Mouse (Mus musculus): ENCODE measurements at regions not wholly inside any gene's neighbourhood (a gene's known extent, or its start where the extent isn't known, plus 50 kb on each side); places are given as distances from the start of the nearest gene placed in this dataset.
"Not testable (repeated sequence)": the region's sequence is repeated elsewhere in the genome, so short reads cannot be mapped to it uniquely, and the experiment has no call there.

DNA sequence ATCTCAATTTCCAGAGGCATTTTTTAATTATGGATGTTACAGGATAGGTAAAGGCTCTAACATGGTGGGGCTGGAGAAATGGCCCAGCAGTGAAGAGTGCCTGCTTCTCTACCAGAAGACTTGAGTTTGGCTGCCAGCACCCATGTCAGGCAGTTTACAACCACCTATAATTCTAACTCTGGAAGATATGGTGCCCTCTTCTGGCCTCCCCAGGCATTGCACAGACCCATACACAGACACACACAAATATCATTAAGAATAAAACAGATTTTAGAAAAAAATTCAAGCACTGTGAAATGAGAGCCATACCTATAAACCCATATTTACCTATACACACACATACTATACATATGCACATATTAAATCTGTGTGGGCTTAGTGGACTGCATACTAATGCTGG, 113.9 kb upstream of the Creb1 start:
- Histone ChIP-seq H3K27ac (ENCODE audit: low read length) (no peak overlapping the region), H3K9me3 (ENCODE audit: control insufficient read depth, low read length) (no peaks in the 10 kb centered on the region), H3K27me3 (replicated peaks; ENCODE audit: control insufficient read depth, insufficient read depth, low read length) (no peaks in the 10 kb centered on the region), H3K9ac (ENCODE audit: low read depth, low read length) (no peak overlapping the region), H3K4me3 (ENCODE audit: low read length) (no peak overlapping the region), H3K36me3 (ENCODE audit: control insufficient read depth, insufficient read depth, low read length) (no peaks in the 10 kb centered on the region), H3K4me2 (ENCODE audit: low read depth, low read length) (no peak overlapping the region), H3K4me1 (ENCODE audit: control insufficient read depth, insufficient read depth, low read length) (no peaks in the 10 kb centered on the region)
- ATAC-seq = no peak

- Histone ChIP-seq H3K4me3 (ENCODE audit: low read length) (no peak overlapping the region), H3K9me3 (ENCODE audit: control insufficient read depth, low read length) (no peaks in the 10 kb centered on the region), H3K4me2 (ENCODE audit: low read depth, low read length) (no peak overlapping the region), H3K4me1 (ENCODE audit: control insufficient read depth, insufficient read depth, low read length) (no peaks in the 10 kb centered on the region), H3K27ac (ENCODE audit: low read length) (no peak overlapping the region), H3K36me3 (ENCODE audit: control insufficient read depth, insufficient read depth, low read length) (no peaks in the 10 kb centered on the region), H3K9ac (ENCODE audit: low read depth, low read length) (no peak overlapping the region), H3K27me3 (replicated peaks; ENCODE audit: control insufficient read depth, insufficient read depth, low read length) (no peaks in the 10 kb centered on the region)
- ATAC-seq = no peak
- WGBS = 87% methylated on average over 7 of the region's 7 CpGs
Measured at GRCm38 (mm10) chr1:64415906-64416305, 116.5 kb upstream of the Creb1 start.

DNA sequence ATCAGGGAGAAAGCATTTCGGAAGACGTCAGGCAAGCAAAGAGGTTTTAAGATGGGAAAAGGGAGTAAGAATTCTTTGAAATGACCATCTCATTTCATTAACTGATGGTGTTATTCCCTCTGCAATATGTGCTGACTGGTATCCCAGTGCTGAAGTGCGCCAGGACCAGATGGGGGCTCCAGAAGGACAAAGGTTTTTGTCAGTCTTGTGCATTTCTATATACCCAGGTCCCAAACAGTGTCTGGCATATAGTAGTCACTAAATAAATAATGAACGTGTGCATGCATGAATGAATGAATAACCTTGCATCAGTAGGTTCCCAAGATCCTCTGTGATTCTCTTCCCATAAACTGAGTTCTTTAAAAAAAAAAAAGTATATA, 119.3 kb upstream of the Creb1 start:
- ATAC-seq = no peak

DNA sequence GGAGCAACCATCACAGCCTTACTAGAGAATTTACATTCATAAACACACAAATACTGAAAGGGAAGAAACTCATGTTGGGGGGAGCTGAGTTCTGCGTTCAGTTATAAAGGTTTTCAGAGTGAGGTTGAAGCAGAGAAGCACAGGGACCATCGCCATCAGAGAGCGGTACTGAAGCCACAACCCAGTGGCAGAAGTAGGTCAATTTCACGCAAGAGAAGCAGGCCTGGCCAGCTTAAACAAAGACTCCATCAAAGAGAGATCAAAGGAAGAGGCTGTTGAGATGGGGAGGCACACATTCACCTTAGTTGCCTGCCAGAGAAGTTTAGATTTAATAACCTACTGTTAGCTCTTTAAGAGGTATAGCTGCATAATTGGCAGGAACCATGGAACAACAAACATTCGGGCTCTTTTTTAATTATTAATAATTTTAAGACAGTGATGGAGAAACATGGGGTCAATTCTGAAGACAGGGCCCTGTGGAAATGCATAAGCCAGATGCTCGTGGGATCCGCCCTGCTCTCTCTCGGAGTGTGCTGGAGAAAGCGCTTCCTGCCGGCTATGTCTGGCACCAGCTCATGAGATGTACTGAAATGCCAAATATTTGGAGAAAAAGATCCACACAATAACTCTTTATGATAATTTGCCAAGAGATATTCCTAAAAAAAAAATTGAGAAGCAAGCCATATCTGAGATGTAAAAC, 119.8 kb upstream of the Creb1 start:
- WGBS = 65% methylated on average over 10 of the region's 10 CpGs
- H3K9ac ChIP-seq (ENCODE audit: low read depth, low read length) = no peak overlapping the region
- H3K27me3 ChIP-seq (replicated peaks; ENCODE audit: control insufficient read depth, insufficient read depth, low read length) = no peaks in the 10 kb centered on the region
- no peak overlapping the region for H3K4me3 ChIP-seq (ENCODE audit: low read length)
- ATAC-seq = no peak
- no peaks in the 10 kb centered on the region for H3K4me1 ChIP-seq (ENCODE audit: control insufficient read depth, insufficient read depth, low read length)
- no peak overlapping the region for H3K27ac ChIP-seq (ENCODE audit: low read length)
- no peaks in the 10 kb centered on the region for H3K36me3 ChIP-seq (ENCODE audit: control insufficient read depth, insufficient read depth, low read length)
- no peak overlapping the region for H3K4me2 ChIP-seq (ENCODE audit: low read depth, low read length)
- no peaks in the 10 kb centered on the region for H3K9me3 ChIP-seq (ENCODE audit: control insufficient read depth, low read length)

More for the DNA sequence above, 119.3 kb upstream of the Creb1 start:
- Histone ChIP-seq H3K9ac (ENCODE audit: low read depth, low read length) (no peak overlapping the region), H3K4me3 (ENCODE audit: low read length) (no peak overlapping the region), H3K27me3 (replicated peaks; ENCODE audit: control insufficient read depth, insufficient read depth, low read length) (no peaks in the 10 kb centered on the region), H3K4me2 (ENCODE audit: low read depth, low read length) (no peak overlapping the region), H3K36me3 (ENCODE audit: control insufficient read depth, insufficient read depth, low read length) (no peaks in the 10 kb centered on the region), H3K4me1 (ENCODE audit: control insufficient read depth, insufficient read depth, low read length) (no peaks in the 10 kb centered on the region), H3K9me3 (ENCODE audit: control insufficient read depth, low read length) (no peaks in the 10 kb centered on the region), H3K27ac (ENCODE audit: low read length) (no peak overlapping the region)
- 64% methylated on average over 4 of the region's 4 CpGs for WGBS

GRCm38 (mm10) chr1:64411851-64412480, 120.5 kb upstream of the Creb1 start:
- Histone ChIP-seq H3K36me3 (ENCODE audit: control insufficient read depth, insufficient read depth, low read length) (no peaks in the 10 kb centered on the region), H3K9me3 (ENCODE audit: control insufficient read depth, low read length) (no peaks in the 10 kb centered on the region), H3K4me1 (ENCODE audit: control insufficient read depth, insufficient read depth, low read length) (no peaks in the 10 kb centered on the region), H3K27me3 (replicated peaks; ENCODE audit: control insufficient read depth, insufficient read depth, low read length) (no peaks in the 10 kb centered on the region), H3K27ac (ENCODE audit: low read length) (no peak overlapping the region), H3K9ac (ENCODE audit: low read depth, low read length) (no peak overlapping the region), H3K4me2 (ENCODE audit: low read depth, low read length) (no peak overlapping the region), H3K4me3 (ENCODE audit: low read length) (no peak overlapping the region)
- no peak for ATAC-seq
- 80% methylated on average over 4 of the region's 4 CpGs for WGBS

DNA sequence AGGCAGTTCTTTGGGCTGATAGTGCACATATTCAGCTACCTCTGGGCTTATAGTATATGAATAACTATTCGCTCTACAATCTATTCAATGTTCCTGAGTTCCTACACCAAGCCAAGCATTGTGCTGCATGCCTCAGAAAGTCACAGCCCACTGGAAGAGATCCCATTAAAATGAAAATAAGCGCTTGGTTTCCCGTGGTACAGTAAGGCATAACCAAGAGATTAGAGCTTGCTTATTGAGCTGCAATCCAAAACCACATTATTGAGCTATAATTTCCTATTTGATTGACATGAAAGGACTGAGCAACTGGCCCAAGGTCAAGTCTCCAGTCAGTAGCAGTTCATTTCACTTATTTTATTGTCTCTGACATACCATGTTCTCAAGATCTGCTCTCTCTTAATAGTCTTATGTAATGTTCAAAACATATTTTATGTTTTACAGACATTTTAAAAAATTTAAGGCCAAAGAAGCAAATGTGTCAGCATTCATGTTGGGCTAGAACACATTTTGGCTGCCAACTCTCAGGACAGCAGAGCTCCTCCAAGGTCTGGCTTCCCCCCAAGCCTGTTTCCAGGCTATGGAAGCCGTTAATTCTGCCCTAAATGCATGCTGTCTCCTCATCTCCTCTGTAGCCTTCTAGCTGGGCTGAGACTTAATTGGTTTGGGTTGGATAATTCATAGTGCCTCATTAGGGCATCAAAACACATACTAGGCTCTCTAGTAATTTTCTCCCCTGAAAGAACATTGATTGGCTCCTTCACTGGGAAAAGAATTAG, 123.5 kb upstream of the Creb1 start:
- H3K4me2 ChIP-seq (ENCODE audit: low read depth, low read length) = no peak overlapping the region
- no peaks in the 10 kb centered on the region for H3K9me3 ChIP-seq (ENCODE audit: control insufficient read depth, low read length)
- no peak for ATAC-seq
- no peaks in the 10 kb centered on the region for H3K27me3 ChIP-seq (replicated peaks; ENCODE audit: control insufficient read depth, insufficient read depth, low read length)
- no peak overlapping the region for H3K27ac ChIP-seq (ENCODE audit: low read length)
- no peaks in the 10 kb centered on the region for H3K36me3 ChIP-seq (ENCODE audit: control insufficient read depth, insufficient read depth, low read length)
- 74% methylated on average over 4 of the region's 4 CpGs for WGBS
- H3K4me3 ChIP-seq (ENCODE audit: low read length) = no peak overlapping the region
- no peaks in the 10 kb centered on the region for H3K4me1 ChIP-seq (ENCODE audit: control insufficient read depth, insufficient read depth, low read length)
- H3K9ac ChIP-seq (ENCODE audit: low read depth, low read length) = no peak overlapping the region

GRCm38 (mm10) chr1:64391525-64391924, 140.9 kb upstream of the Creb1 start:
- H3K4me2 ChIP-seq (ENCODE audit: low read depth, low read length) = no peak overlapping the region
- no peaks in the 10 kb centered on the region for H3K27me3 ChIP-seq (replicated peaks; ENCODE audit: control insufficient read depth, insufficient read depth, low read length)
- 38% methylated on average over 8 of the region's 8 CpGs for WGBS
- no peak overlapping the region for H3K4me3 ChIP-seq (ENCODE audit: low read length)
- no peaks in the 10 kb centered on the region for H3K36me3 ChIP-seq (ENCODE audit: control insufficient read depth, insufficient read depth, low read length)
- no peak for ATAC-seq
- H3K27ac ChIP-seq (ENCODE audit: low read length) = no peak overlapping the region
- no peaks in the 10 kb centered on the region for H3K9me3 ChIP-seq (ENCODE audit: control insufficient read depth, low read length)
- H3K9ac ChIP-seq (ENCODE audit: low read depth, low read length) = no peak overlapping the region
- no peaks in the 10 kb centered on the region for H3K4me1 ChIP-seq (ENCODE audit: control insufficient read depth, insufficient read depth, low read length)

DNA sequence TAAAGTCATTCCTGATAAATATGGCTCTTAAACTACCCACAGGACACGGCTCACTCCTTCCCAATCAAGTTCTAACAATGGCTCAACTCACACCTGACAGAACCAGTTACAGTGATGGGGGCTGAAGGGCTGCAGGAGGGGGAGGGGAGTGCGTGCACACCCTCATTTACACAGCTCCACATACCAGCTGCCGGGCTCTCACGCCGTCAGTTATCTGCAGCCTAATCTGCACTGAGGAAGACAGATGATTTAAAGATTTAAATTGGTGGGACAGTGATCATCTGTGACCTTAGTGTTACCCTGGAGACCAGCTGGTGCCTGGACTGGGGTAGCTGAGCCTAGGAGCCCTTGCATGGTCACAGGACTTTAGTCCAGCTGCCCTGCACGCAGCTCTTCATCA, 151.2 kb upstream of the Creb1 start:
- WGBS = 12% methylated on average over 6 of the region's 6 CpGs
- H3K27me3 ChIP-seq (replicated peaks; ENCODE audit: control insufficient read depth, insufficient read depth, low read length) = no peaks in the 10 kb centered on the region
- H3K4me2 ChIP-seq (ENCODE audit: low read depth, low read length) = no peak overlapping the region
- H3K4me1 ChIP-seq (ENCODE audit: control insufficient read depth, insufficient read depth, low read length) = peaks cover 9% of the 10 kb centered on the region
- no peaks in the 10 kb centered on the region for H3K9me3 ChIP-seq (ENCODE audit: control insufficient read depth, low read length)
- no peak overlapping the region for H3K4me3 ChIP-seq (ENCODE audit: low read length)
- ATAC-seq = peak; percentile 80
- H3K36me3 ChIP-seq (ENCODE audit: control insufficient read depth, insufficient read depth, low read length) = no peaks in the 10 kb centered on the region
- H3K27ac ChIP-seq (ENCODE audit: low read length) = no peak overlapping the region
- H3K9ac ChIP-seq (ENCODE audit: low read depth, low read length) = no peak overlapping the region

GRCm38 (mm10) chr1:64376426-64376825, 156.0 kb upstream of the Creb1 start:
- H3K4me1 ChIP-seq (ENCODE audit: control insufficient read depth, insufficient read depth, low read length); H3K36me3 ChIP-seq (ENCODE audit: control insufficient read depth, insufficient read depth, low read length); H3K27ac ChIP-seq (ENCODE audit: low read length); H3K4me3 ChIP-seq (ENCODE audit: low read length); H3K4me2 ChIP-seq (ENCODE audit: low read depth, low read length); H3K27me3 ChIP-seq (replicated peaks; ENCODE audit: control insufficient read depth, insufficient read depth, low read length); ATAC-seq; H3K9me3 ChIP-seq (ENCODE audit: control insufficient read depth, low read length); H3K9ac ChIP-seq (ENCODE audit: low read depth, low read length): not testable (repeated sequence)
- 89% methylated on average over 1 of the region's 1 CpGs for WGBS
